13 mouse cellular contexts compared by ENCODE assay signal in genomic region chr1:133920401-133920800, GRCm38 (mm10). TPM values are rescaled to one million over a fixed set of nuclear protein-coding genes. Genes with fewer than 3 reads are reported as not detected.
A peak's percentile ranks its signal among the peaks of the same experiment; 100 is the strongest.
DNase-seq lines count a peak whose midpoint lies in the region; ATAC-seq lines count a peak whose summit lies in the region.
"Had no signal": no experiment of that assay in that cellular context is flagged by ENCODE, and none has a peak within 500 bp of the region (broad histone marks: within the 10 kb centered on the region; RNA-seq: fewer than 3 reads in every experiment).

No protein-coding gene starts in this region.

- no peak overlapping the region for H3K9ac ChIP-seq in forebrain, embryonic 14.5 days (ENCODE audit: low read length)
- H3K9ac ChIP-seq in forebrain, embryonic 11.5 days (ENCODE audit: low read length), result no peak overlapping the region
- H3K9ac ChIP-seq in liver, embryonic 15.5 days, result no peak overlapping the region
- H3K9ac ChIP-seq in liver, embryonic 12.5 days, result no peak overlapping the region
- H3K9ac ChIP-seq in midbrain, embryonic 13.5 days (replicated peaks), result no peak overlapping the region

- peak overlapping the region; percentile 16; the same call in 1 of the 2 replicates for H3K4me2 ChIP-seq in forebrain, embryonic 14.5 days (ENCODE audit: low read length)
- no peak overlapping the region for H3K4me2 ChIP-seq in forebrain, embryonic 11.5 days (ENCODE audit: low read depth, low read length, severe bottlenecking)
- no peak overlapping the region for H3K4me2 ChIP-seq in liver, embryonic 15.5 days
- no peak overlapping the region for H3K4me2 ChIP-seq in liver, embryonic 12.5 days
- 0 out of 2 replicates have a peak overlapping the region, but pooled peaks have one; percentile 7 for H3K4me2 ChIP-seq in midbrain, embryonic 13.5 days (replicated peaks)

- no peaks in the 10 kb centered on the region for H3K36me3 ChIP-seq in forebrain, embryonic 14.5 days (ENCODE audit: control insufficient read depth, insufficient read depth, low read length)
- no peaks in the 10 kb centered on the region for H3K36me3 ChIP-seq in forebrain, embryonic 11.5 days (ENCODE audit: control insufficient read depth, insufficient read depth, low read length)
- H3K36me3 ChIP-seq in liver, embryonic 15.5 days (replicated peaks), result no peaks in the 10 kb centered on the region
- no peaks in the 10 kb centered on the region for H3K36me3 ChIP-seq in liver, embryonic 12.5 days
- H3K36me3 ChIP-seq in midbrain, embryonic 13.5 days, result no peaks in the 10 kb centered on the region

- H3K27me3 ChIP-seq in forebrain, embryonic 14.5 days (replicated peaks; ENCODE audit: control insufficient read depth, insufficient read depth, low read length), result no peaks in the 10 kb centered on the region
- H3K27me3 ChIP-seq in forebrain, embryonic 11.5 days (ENCODE audit: control insufficient read depth, insufficient read depth, low read length), result no peaks in the 10 kb centered on the region
- H3K27me3 ChIP-seq in liver, embryonic 15.5 days, result peaks cover 17% of the 10 kb centered on the region
- H3K27me3 ChIP-seq in liver, embryonic 12.5 days (replicated peaks), result peaks cover 50% of the 10 kb centered on the region
- no peaks in the 10 kb centered on the region for H3K27me3 ChIP-seq in midbrain, embryonic 13.5 days
- H3K27me3 ChIP-seq: Patski had no signal

- H3K4me1 ChIP-seq in forebrain, embryonic 14.5 days (ENCODE audit: control insufficient read depth, insufficient read depth, low read length), result peaks cover 29% of the 10 kb centered on the region
- peaks cover 23% of the 10 kb centered on the region; the same call in 1 of the 2 replicates for H3K4me1 ChIP-seq in forebrain, embryonic 11.5 days (replicated peaks; ENCODE audit: control insufficient read depth, insufficient read depth, low read length)
- no peaks in the 10 kb centered on the region; the same call in 1 of the 2 replicates for H3K4me1 ChIP-seq in liver, embryonic 15.5 days (replicated peaks)
- peaks cover 28% of the 10 kb centered on the region for H3K4me1 ChIP-seq in liver, embryonic 12.5 days
- peaks cover 48% of the 10 kb centered on the region for H3K4me1 ChIP-seq in brown adipose tissue, adult 24 weeks (ENCODE audit: control insufficient read depth, insufficient read depth, insufficient read length, low read length)
- peaks cover 50% of the 10 kb centered on the region for H3K4me1 ChIP-seq in midbrain, embryonic 13.5 days (replicated peaks)

- no peak overlapping the region for H3K27ac ChIP-seq in forebrain, embryonic 14.5 days (ENCODE audit: low read depth, low read length)
- no peak overlapping the region for H3K27ac ChIP-seq in forebrain, embryonic 11.5 days (ENCODE audit: low read depth, low read length)
- H3K27ac ChIP-seq in liver, embryonic 15.5 days (replicated peaks), result 0 out of 2 replicates have a peak overlapping the region, but pooled peaks have one; percentile 1
- no peak overlapping the region for H3K27ac ChIP-seq in liver, embryonic 12.5 days
- H3K27ac ChIP-seq in brown adipose tissue, adult 24 weeks (replicated peaks; ENCODE audit: low read depth, low read length), result peak overlapping the region; percentile 92
- 0 out of 2 replicates have a peak overlapping the region, but pooled peaks have one; percentile 61 for H3K27ac ChIP-seq in midbrain, embryonic 13.5 days

- peak; percentile 17 for DNase-seq in forebrain, embryonic 14.5 days (ENCODE audit: low spot score)
- no peak for DNase-seq in forebrain, embryonic 11.5 days (ENCODE audit: low spot score)
- no peak for DNase-seq in adrenal gland, adult 18-20 months (ENCODE audit: low spot score in 2 of 2)
- DNase-seq: adrenal gland, postnatal 25 days; cerebellum, adult 18-20 months; gastrocnemius, postnatal 10 days had no signal

- WGBS in forebrain, embryonic 14.5 days, result 7% methylated on average over 3 of the region's 3 CpGs
- 15% methylated on average over 3 of the region's 3 CpGs for WGBS in forebrain, embryonic 11.5 days
- WGBS in liver, embryonic 15.5 days (ENCODE audit: insufficient replicate concordance), result 56% methylated on average over 3 of the region's 3 CpGs
- 47% methylated on average over 3 of the region's 3 CpGs for WGBS in liver, embryonic 12.5 days (ENCODE audit: insufficient replicate concordance)
- 35% methylated on average over 3 of the region's 3 CpGs for WGBS in midbrain, embryonic 13.5 days

- no peaks in the 10 kb centered on the region for H3K9me3 ChIP-seq in forebrain, embryonic 14.5 days (replicated peaks; ENCODE audit: control insufficient read depth, low read length)
- H3K9me3 ChIP-seq in forebrain, embryonic 11.5 days (ENCODE audit: control insufficient read depth, low read length), result no peaks in the 10 kb centered on the region
- H3K9me3 ChIP-seq in liver, embryonic 15.5 days (replicated peaks), result no peaks in the 10 kb centered on the region
- H3K9me3 ChIP-seq in liver, embryonic 12.5 days (replicated peaks), result no peaks in the 10 kb centered on the region
- no peaks in the 10 kb centered on the region for H3K9me3 ChIP-seq in midbrain, embryonic 13.5 days

- no peak for ATAC-seq in forebrain, embryonic 14.5 days
- ATAC-seq in forebrain, embryonic 11.5 days (replicated peaks; ENCODE audit: low FRiP score), result no peak
- no peak for ATAC-seq in liver, embryonic 15.5 days (ENCODE audit: insufficient read depth)
- no peak for ATAC-seq in liver, embryonic 12.5 days
- ATAC-seq in midbrain, embryonic 13.5 days, result no peak
- no peak for ATAC-seq in erythroblast, adult 5-6 weeks (replicated peaks; ENCODE audit: low FRiP score, poor library complexity, severe bottlenecking)
- ATAC-seq: inflammation-experienced regulatory T-cells, adult 6 months; Patski had no signal

- no peak overlapping the region for H3K4me3 ChIP-seq in forebrain, embryonic 14.5 days (ENCODE audit: low read depth, low read length)
- no peak overlapping the region for H3K4me3 ChIP-seq in forebrain, embryonic 11.5 days (ENCODE audit: low read depth, low read length)
- no peak overlapping the region for H3K4me3 ChIP-seq in liver, embryonic 15.5 days (replicated peaks)
- no peak overlapping the region for H3K4me3 ChIP-seq in liver, embryonic 12.5 days
- peak overlapping the region; percentile 52 for H3K4me3 ChIP-seq in brown adipose tissue, adult 24 weeks (ENCODE audit: insufficient read depth, low read depth, low read length)
- no peak overlapping the region for H3K4me3 ChIP-seq in midbrain, embryonic 13.5 days (replicated peaks)

RNA-seq across cellular contexts. Expression of gene Prelp, which starts 0.8 kb away (rescaled TPM):
- 2.6 and 5.5 TPM in 2 replicates for polyA plus RNA-seq in forebrain, embryonic 14.5 days (2014; fragmentation: Nextera tagmentation; extraction: Ambion mirVana)
- 1.2 and 1.4 TPM in 2 replicates for polyA plus RNA-seq in forebrain, embryonic 11.5 days (2014; fragmentation: Nextera tagmentation; extraction: Ambion mirVana)
- 3.5 and 3.7 TPM in 2 replicates for polyA plus RNA-seq in liver, embryonic 15.5 days (2015; fragmentation: Nextera tagmentation; extraction: Ambion mirVana)
- polyA plus RNA-seq in liver, embryonic 12.5 days (2016; fragmentation: Nextera tagmentation; extraction: Ambion mirVana), result 0.69 and 0.81 TPM in 2 replicates
- polyA plus RNA-seq in brown adipose tissue, adult 24 weeks (2012; ENCODE audit: insufficient read depth, insufficient read length, missing spikeins), result 237 and 366 TPM in 2 replicates
- polyA plus RNA-seq in midbrain, embryonic 13.5 days (2015; fragmentation: Nextera tagmentation; extraction: Ambion mirVana), result 4.4 and 6.5 TPM in 2 replicates
- 6.7 TPM in 1 of 2 replicates, not detected in the other for total RNA-seq in erythroblast, adult 5-6 weeks (2015; ENCODE audit: low replicate concordance)
- not detected in 2 replicates for total RNA-seq in erythroblast, adult 5-6 weeks (2017; ENCODE audit: low replicate concordance)
- total RNA-seq in adrenal gland, adult 18-20 months (2021), result 10 to 100 TPM; 43.0 to 91.5 TPM
- polyA plus RNA-seq: inflammation-experienced regulatory T-cells, adult 6 months had no signal

RNA-seq across cellular contexts. Expression of gene Optc, which starts 12.6 kb away (rescaled TPM):
- polyA plus RNA-seq in forebrain, embryonic 14.5 days (2014; fragmentation: Nextera tagmentation; extraction: Ambion mirVana), result 2.4 and 3.4 TPM in 2 replicates
- polyA plus RNA-seq in forebrain, embryonic 11.5 days (2014; fragmentation: Nextera tagmentation; extraction: Ambion mirVana), result 2.5 and 2.6 TPM in 2 replicates
- 0.08 and 0.13 TPM in 2 replicates for polyA plus RNA-seq in liver, embryonic 15.5 days (2015; fragmentation: Nextera tagmentation; extraction: Ambion mirVana)
- polyA plus RNA-seq in liver, embryonic 12.5 days (2016; fragmentation: Nextera tagmentation; extraction: Ambion mirVana), result 0.10 and 0.11 TPM in 2 replicates
- polyA plus RNA-seq in brown adipose tissue, adult 24 weeks (2012; ENCODE audit: insufficient read depth, insufficient read length, missing spikeins), result not detected in 2 replicates
- polyA plus RNA-seq in midbrain, embryonic 13.5 days (2015; fragmentation: Nextera tagmentation; extraction: Ambion mirVana), result 4.0 and 4.9 TPM in 2 replicates
- not detected in 2 replicates for total RNA-seq in erythroblast, adult 5-6 weeks (2015; ENCODE audit: low replicate concordance)
- not detected in 2 replicates for total RNA-seq in erythroblast, adult 5-6 weeks (2017; ENCODE audit: low replicate concordance)
- 1 to 10 TPM; 1.0 to 1.4 TPM for total RNA-seq in adrenal gland, adult 18-20 months (2021)
- polyA plus RNA-seq: inflammation-experienced regulatory T-cells, adult 6 months had no signal

Comparison
In these comparisons a context has a peak if more than half of its experiments do, and no peak if none do; other contexts are left out.
1. H3K27ac ChIP-seq: peak in liver, embryonic 15.5 days (single experiment), brown adipose tissue, adult 24 weeks (single experiment) and midbrain, embryonic 13.5 days (single experiment); none in forebrain, embryonic 14.5 days (single experiment), forebrain, embryonic 11.5 days (single experiment) and liver, embryonic 12.5 days (single experiment).
2. H3K4me2 ChIP-seq: peak in forebrain, embryonic 14.5 days (single experiment) and midbrain, embryonic 13.5 days (single experiment); none in forebrain, embryonic 11.5 days (single experiment), liver, embryonic 15.5 days (single experiment) and liver, embryonic 12.5 days (single experiment).
3. RNA of gene Prelp, which starts 0.8 kb away (polyA plus RNA-seq): 237 to 366 TPM in brown adipose tissue, adult 24 weeks; 4.4 to 6.5 TPM in midbrain, embryonic 13.5 days, 3.5 to 3.7 TPM in liver, embryonic 15.5 days, 2.6 to 5.5 TPM in forebrain, embryonic 14.5 days, 1.2 to 1.4 TPM in forebrain, embryonic 11.5 days and 0.69 to 0.81 TPM in liver, embryonic 12.5 days; every median in the first group is over 10 times any median in the second.